Mouse (Mus musculus) thymus, adult 2 months (tissue): Measurements from ENCODE around the gene F7. TPM values are rescaled to one million over a fixed set of nuclear protein-coding genes. Genes with fewer than 3 reads are reported as not detected.

ENCODE experiments used
- DNase-seq: peaks from one replicate; pipeline ENCODE4 v3.0.0; 2021
- H3K27ac ChIP-seq: fragments of 200-500 bp; 2 replicates; pipeline ENCODE4 v1.5.1; 2012; ENCODE audit warnings: low read length, control low read depth; ENCODE audit not compliant: control insufficient read depth, insufficient read depth
- H3K27me3 ChIP-seq: fragments of 200-500 bp; 2 replicates; pipeline ENCODE4 v1.6.1; 2012; ENCODE audit warnings: mild to moderate bottlenecking, low read length, moderate library complexity, mixed read lengths; ENCODE audit not compliant: control insufficient read depth, insufficient read depth
- H3K36me3 ChIP-seq: fragments of 200-500 bp; 2 replicates; pipeline ENCODE4 v1.6.1; 2012; ENCODE audit warnings: mild to moderate bottlenecking, low read length, moderate library complexity; ENCODE audit not compliant: control insufficient read depth, insufficient read depth
- H3K4me1 ChIP-seq: fragments of 200-500 bp; replicated peaks from 2 replicates; pipeline ENCODE4 v1.6.1; 2012; ENCODE audit warnings: low read length; ENCODE audit not compliant: control insufficient read depth, insufficient read depth
- H3K4me3 ChIP-seq: fragments of 200-500 bp; 2 replicates; pipeline ENCODE4 v1.5.1; 2012; ENCODE audit warnings: mild to moderate bottlenecking, low read length, control low read depth, moderate library complexity; ENCODE audit not compliant: control insufficient read depth, insufficient read depth
- CTCF ChIP-seq: fragments of 200-500 bp; IDR thresholded peaks from 2 replicates; pipeline ENCODE4 v1.5.1; 2012; ENCODE audit warnings: mild to moderate bottlenecking, control low read depth, low read length, moderate library complexity, borderline replicate concordance; ENCODE audit not compliant: control insufficient read depth, poor library complexity, insufficient read depth; ENCODE audit errors: extremely low read depth
- POLR2A ChIP-seq: fragments of 200-500 bp; IDR thresholded peaks from 2 replicates; pipeline ENCODE4 v1.6.1; 2012; ENCODE audit warnings: mild to moderate bottlenecking, low read length, control low read depth, moderate library complexity; ENCODE audit not compliant: control insufficient read depth, poor library complexity, insufficient read depth; ENCODE audit errors: extremely low read depth
- WGBS: fragments of 180-500 bp; shearing (Covaris S2); methylation state at CpG from one replicate; pipeline ENCODE4 v1.1.7; 2018; 5-methylcytosine and 5-hydroxymethylcytosine counted together
- polyA plus RNA-seq: library from polyadenylated mRNA; depleted of rRNA; stranded (reverse); fragments of >200 nt; gene quantifications from 2 replicates; pipeline ENCODE4 v1.2.3, GENCODE M21; 2012; rRNA removed

Gene F7
- polyA plus RNA-seq, result 0.22 and 0.52 TPM in 2 replicates

GRCm38 (mm10) chr8:13025487-13026224 is at the start of gene F7:
Gene F7, plus strand, starts transcription at chr8:13026034.
- DNase-seq, result no peak
- no peak within 1 kb of the TSS for H3K27ac ChIP-seq

GRCm38 (mm10) chr8:12976290-12976689 is 49.5 kb upstream of the F7 start:
- Histone ChIP-seq H3K27ac (no peak overlapping the region), H3K27me3 (no peaks in the 10 kb centered on the region; the same call in 1 of the 2 replicates), H3K4me3 (no peak overlapping the region), H3K4me1 (no peaks in the 10 kb centered on the region), H3K36me3 (no peaks in the 10 kb centered on the region)
- TF ChIP-seq POLR2A (no peak), CTCF (no peak)
- no peak for DNase-seq
- 23% methylated on average over 11 of the region's 11 CpGs for WGBS

More at GRCm38 (mm10) chr8:13025487-13026224, at the start of gene F7:
- Histone ChIP-seq H3K4me3 (no peak within 1 kb of the TSS), H3K4me1 (no peaks in the 10 kb centered on the region), H3K27me3 (no peaks in the 10 kb centered on the region), H3K36me3 (no peaks in the 10 kb centered on the region)
- TF ChIP-seq CTCF (no peak), POLR2A (no peak)
- WGBS, result 84% methylated on average over 10 of the region's 10 CpGs

- Histone ChIP-seq H3K4me1 (no peaks in the 10 kb centered on the region), H3K36me3 (no peaks in the 10 kb centered on the region), H3K27ac (no peak overlapping the region), H3K4me3 (no peak overlapping the region), H3K27me3 (no peaks in the 10 kb centered on the region; the same call in 1 of the 2 replicates)
- no peak for DNase-seq
- no peak for TF ChIP-seq POLR2A
- TF ChIP-seq CTCF, result no peak
- WGBS, result 6% methylated on average over 5 of the region's 5 CpGs
These were observed 49.1 kb upstream of the F7 start for GRCm38 (mm10) chr8:12976723-12977122.

GRCm38 (mm10) chr8:12977325-12977724 is 48.5 kb upstream of the F7 start:
- H3K27ac ChIP-seq, result no peak overlapping the region
- 8% methylated on average over 12 of the region's 12 CpGs for WGBS
- H3K4me3 ChIP-seq, result no peak overlapping the region
- H3K4me1 ChIP-seq, result no peaks in the 10 kb centered on the region
- no peaks in the 10 kb centered on the region; the same call in 1 of the 2 replicates for H3K27me3 ChIP-seq
- DNase-seq, result no peak
- no peak for TF ChIP-seq CTCF
- TF ChIP-seq POLR2A, result no peak
- H3K36me3 ChIP-seq, result no peaks in the 10 kb centered on the region

- DNase-seq, result no peak
- Histone ChIP-seq H3K36me3 (no peaks in the 10 kb centered on the region), H3K27ac (no peak overlapping the region), H3K27me3 (no peaks in the 10 kb centered on the region; the same call in 1 of the 2 replicates), H3K4me3 (no peak overlapping the region), H3K4me1 (no peaks in the 10 kb centered on the region)
- TF ChIP-seq CTCF (no peak), POLR2A (no peak)
- 74% methylated on average over 2 of the region's 2 CpGs for WGBS
These were observed 47.5 kb upstream of the F7 start for GRCm38 (mm10) chr8:12978308-12978707.

- peak; percentile 39 for DNase-seq
- TF ChIP-seq POLR2A (no peak), CTCF (peak; percentile 56; the same call in 1 of the 2 replicates)
- no peaks in the 10 kb centered on the region for H3K4me1 ChIP-seq
- H3K36me3 ChIP-seq, result no peaks in the 10 kb centered on the region
- H3K27me3 ChIP-seq, result no peaks in the 10 kb centered on the region; the same call in 1 of the 2 replicates
- H3K27ac ChIP-seq, result no peak overlapping the region
- H3K4me3 ChIP-seq, result no peak overlapping the region
- 46% methylated on average over 5 of the region's 5 CpGs for WGBS
These were observed 47.1 kb upstream of the F7 start for GRCm38 (mm10) chr8:12978726-12979125.
